Mouse (Mus musculus) forebrain, embryonic 13.5 days (tissue): ENCODE results near the gene Kcnk10. TPM values are rescaled to one million over a fixed set of nuclear protein-coding genes. Genes with fewer than 3 reads are reported as not detected.

Experiments
- ATAC-seq: fragments of 200-750 bp; cut with Nextera tagmentation; 2 replicates; pipeline ENCODE4 v1.8.0; 2017
- H3K27ac ChIP-seq: fragments of 300-500 bp; sonication (generic); 2 replicates; pipeline ENCODE4 v1.5.1; 2015; ENCODE audit warnings: inconsistent platforms, mild to moderate bottlenecking, moderate library complexity
- H3K27me3 ChIP-seq: fragments of 300-500 bp; sonication (generic); 2 replicates; pipeline ENCODE4 v1.6.1; 2015; ENCODE audit warnings: mild to moderate bottlenecking, inconsistent platforms
- H3K36me3 ChIP-seq: fragments of 300-500 bp; sonication (generic); 2 replicates; pipeline ENCODE4 v1.6.1; 2015; ENCODE audit warnings: mild to moderate bottlenecking, inconsistent platforms; ENCODE audit not compliant: poor library complexity, severe bottlenecking
- H3K4me1 ChIP-seq: fragments of 300-500 bp; sonication (generic); 2 replicates; pipeline ENCODE4 v1.6.1; 2015; ENCODE audit warnings: inconsistent platforms
- H3K4me2 ChIP-seq: fragments of 300-500 bp; sonication (generic); 2 replicates; pipeline ENCODE4 v1.6.1; 2015; ENCODE audit warnings: inconsistent platforms, mild to moderate bottlenecking, moderate library complexity
- H3K4me3 ChIP-seq: fragments of 300-500 bp; sonication (generic); 2 replicates; pipeline ENCODE4 v1.5.1; 2015; ENCODE audit warnings: mild to moderate bottlenecking, inconsistent platforms
- H3K9ac ChIP-seq: fragments of 300-500 bp; sonication (generic); 2 replicates; pipeline ENCODE4 v1.6.1; 2015; ENCODE audit warnings: mild to moderate bottlenecking, inconsistent platforms
- H3K9me3 ChIP-seq: fragments of 300-500 bp; sonication (generic); replicated peaks from 2 replicates; pipeline ENCODE4 v1.6.1; 2016; ENCODE audit warnings: inconsistent platforms
- WGBS: fragments of 180-500 bp; shearing (Covaris S2); methylation state at CpG from one replicate; pipeline ENCODE4 v1.1.7; 2015; 5-methylcytosine and 5-hydroxymethylcytosine counted together
- polyA plus RNA-seq: library from polyadenylated mRNA; unstranded; fragments of >200 nt; fragmentation: Nextera tagmentation; extraction: Ambion mirVana; gene quantifications from 2 replicates; pipeline ENCODE4 v1.2.1, GENCODE M21; 2015

Gene Kcnk10
- polyA plus RNA-seq, 1 experiment from 2014 or later: 50.9 TPM

- 54% methylated on average over 2 of the region's 2 CpGs for WGBS
- H3K9me3 ChIP-seq: no peaks in the 10 kb centered on the region
- ATAC-seq: peak; percentile 76
- H3K9ac ChIP-seq: peak overlapping the region; percentile 18; the same call in 1 of the 2 replicates
- peak overlapping the region; percentile 79 for H3K27ac ChIP-seq
- H3K36me3 ChIP-seq: 0 out of 2 replicates have a peak, but pooled peaks cover 9% of the 10 kb centered on the region
- no peaks in the 10 kb centered on the region for H3K27me3 ChIP-seq
- no peak overlapping the region for H3K4me3 ChIP-seq
- H3K4me1 ChIP-seq: peaks cover 34% of the 10 kb centered on the region
- no peak overlapping the region for H3K4me2 ChIP-seq
Observed at GRCm38 (mm10) chr12:98481460-98481859, 96.7 kb downstream of the Kcnk10 start.

GRCm38 (mm10) chr12:98481048-98481447 lies 97.1 kb downstream of the Kcnk10 start:
- WGBS: 41% methylated on average over 5 of the region's 5 CpGs
- Histone ChIP-seq H3K4me3 (no peak overlapping the region), H3K9me3 (no peaks in the 10 kb centered on the region), H3K27me3 (no peaks in the 10 kb centered on the region), H3K4me2 (no peak overlapping the region), H3K27ac (peak overlapping the region; percentile 79), H3K9ac (peak overlapping the region; percentile 18; the same call in 1 of the 2 replicates), H3K4me1 (peaks cover 34% of the 10 kb centered on the region), H3K36me3 (0 out of 2 replicates have a peak, but pooled peaks cover 10% of the 10 kb centered on the region)
- peak; percentile 36; the same call in 1 of the 2 replicates for ATAC-seq

DNA sequence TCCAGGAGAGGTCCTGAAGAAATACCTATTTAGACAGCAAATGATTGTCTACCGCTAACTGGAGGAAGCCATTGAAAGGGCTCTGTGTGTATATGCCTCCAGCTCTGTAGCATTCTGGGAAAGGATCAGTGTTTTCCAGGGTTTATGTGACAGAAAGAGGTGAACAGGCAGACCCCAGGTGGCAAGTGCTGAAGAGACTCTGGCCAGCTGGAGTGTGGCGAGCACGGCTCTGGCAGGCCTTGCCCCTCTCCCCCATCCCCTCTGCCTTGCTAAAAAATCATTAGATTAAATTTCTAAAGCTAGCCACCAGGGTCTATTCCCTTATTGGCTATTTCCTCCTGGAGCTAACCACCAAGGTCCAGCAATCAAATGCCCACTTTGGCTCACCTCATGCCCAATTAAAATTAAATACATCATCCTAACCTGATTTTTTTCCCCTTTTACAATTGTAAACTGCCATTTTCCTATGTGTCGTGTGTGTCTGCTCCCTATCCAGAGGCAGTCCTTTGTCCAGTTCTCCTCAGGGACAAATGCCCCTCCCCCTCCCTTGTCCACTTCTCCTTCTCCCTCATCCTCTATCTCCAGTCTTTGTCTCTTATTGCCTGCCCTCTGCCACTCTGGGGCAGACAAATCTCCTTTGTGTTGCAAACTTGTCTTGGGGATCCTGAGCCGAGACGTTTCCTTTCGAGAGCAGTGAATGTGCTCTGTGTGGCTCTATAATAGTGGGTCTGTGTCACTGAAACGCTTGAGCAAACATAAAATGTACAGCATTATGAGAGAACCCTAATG lies 100.2 kb downstream of the Kcnk10 start:
- 14% methylated on average over 8 of the region's 8 CpGs for WGBS
- H3K9ac ChIP-seq: no peak overlapping the region
- H3K27ac ChIP-seq: peak overlapping the region; percentile 89
- no peaks in the 10 kb centered on the region for H3K27me3 ChIP-seq
- ATAC-seq: peak; percentile 64
- H3K4me1 ChIP-seq: peaks cover 34% of the 10 kb centered on the region
- H3K4me2 ChIP-seq: no peak overlapping the region
- peaks cover 25% of the 10 kb centered on the region; the same call in 1 of the 2 replicates for H3K36me3 ChIP-seq
- no peak overlapping the region for H3K4me3 ChIP-seq
- H3K9me3 ChIP-seq: no peaks in the 10 kb centered on the region

DNA sequence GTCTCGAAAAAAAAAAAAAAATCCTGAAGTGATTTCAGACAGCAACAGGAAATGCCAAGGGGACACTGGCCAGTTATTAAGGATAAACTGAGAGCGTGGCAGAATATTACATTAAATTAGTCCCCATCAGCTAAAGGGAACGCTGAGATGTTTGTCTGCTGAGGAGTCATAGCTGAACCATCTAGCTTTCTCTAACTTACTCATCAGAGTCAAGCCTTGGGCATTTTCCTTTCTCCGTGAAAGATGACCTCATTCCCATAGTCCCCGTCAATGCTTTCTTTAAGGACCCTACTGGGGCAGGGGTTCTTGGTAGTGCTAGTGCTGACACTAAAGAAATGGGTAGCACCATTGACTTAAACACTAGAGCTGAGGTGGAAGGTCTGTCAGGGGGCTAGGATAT lies 106.9 kb downstream of the Kcnk10 start:
- no peaks in the 10 kb centered on the region for H3K9me3 ChIP-seq
- H3K9ac ChIP-seq: no peak overlapping the region
- no peaks in the 10 kb centered on the region for H3K4me1 ChIP-seq
- H3K27me3 ChIP-seq: no peaks in the 10 kb centered on the region
- no peak overlapping the region for H3K27ac ChIP-seq
- no peak for ATAC-seq
- peaks cover 37% of the 10 kb centered on the region for H3K36me3 ChIP-seq
- no peak overlapping the region for H3K4me2 ChIP-seq
- WGBS: 86% methylated on average over 5 of the region's 5 CpGs
- no peak overlapping the region for H3K4me3 ChIP-seq

GRCm38 (mm10) chr12:98470097-98470496 lies 108.0 kb downstream of the Kcnk10 start:
- no peaks in the 10 kb centered on the region for H3K9me3 ChIP-seq
- no peak overlapping the region for H3K4me2 ChIP-seq
- no peaks in the 10 kb centered on the region for H3K27me3 ChIP-seq
- 91% methylated on average over 3 of the region's 3 CpGs for WGBS
- no peaks in the 10 kb centered on the region for H3K4me1 ChIP-seq
- H3K4me3 ChIP-seq: no peak overlapping the region
- ATAC-seq: no peak
- peaks cover 27% of the 10 kb centered on the region for H3K36me3 ChIP-seq
- no peak overlapping the region for H3K9ac ChIP-seq
- no peak overlapping the region for H3K27ac ChIP-seq

- WGBS: 97% methylated on average over 4 of the region's 4 CpGs
- ATAC-seq: no peak
- H3K27me3 ChIP-seq: no peaks in the 10 kb centered on the region
- H3K36me3 ChIP-seq: peaks cover 22% of the 10 kb centered on the region
- H3K4me1 ChIP-seq: no peaks in the 10 kb centered on the region
- no peak overlapping the region for H3K4me3 ChIP-seq
- no peaks in the 10 kb centered on the region for H3K9me3 ChIP-seq
- H3K4me2 ChIP-seq: no peak overlapping the region
- H3K9ac ChIP-seq: no peak overlapping the region
- H3K27ac ChIP-seq: no peak overlapping the region
Observed at GRCm38 (mm10) chr12:98467793-98468192, 110.3 kb downstream of the Kcnk10 start.

GRCm38 (mm10) chr12:98459889-98460288 lies 118.2 kb downstream of the Kcnk10 start:
- WGBS: 58% methylated on average over 3 of the region's 3 CpGs
- H3K27ac ChIP-seq: no peak overlapping the region

DNA sequence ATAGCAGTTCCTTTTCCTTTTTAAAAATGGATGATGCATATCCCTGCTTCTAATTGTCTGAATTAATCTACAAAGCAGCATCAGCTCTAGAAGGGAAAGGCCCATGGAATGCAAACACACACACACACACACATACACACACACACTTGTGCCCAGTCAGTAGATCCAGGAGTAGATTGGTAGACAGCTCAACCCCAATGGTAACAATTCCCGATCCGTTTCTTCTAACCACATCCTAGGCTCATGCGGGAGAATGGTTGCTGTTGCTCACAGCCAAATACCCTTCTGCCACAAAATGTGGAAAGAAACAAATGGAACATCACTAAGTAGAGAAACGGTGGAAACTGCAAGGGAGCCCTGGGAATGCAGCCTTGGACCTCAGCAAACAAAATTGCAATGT lies 119.2 kb downstream of the Kcnk10 start:
- H3K27ac ChIP-seq: 0 out of 2 replicates have a peak overlapping the region, but pooled peaks have one; percentile 16
- no peak for ATAC-seq
- no peaks in the 10 kb centered on the region for H3K9me3 ChIP-seq
- no peak overlapping the region for H3K9ac ChIP-seq
- no peak overlapping the region for H3K4me3 ChIP-seq
- no peaks in the 10 kb centered on the region for H3K4me1 ChIP-seq
- H3K4me2 ChIP-seq: no peak overlapping the region
- WGBS: 89% methylated on average over 4 of the region's 4 CpGs
- H3K27me3 ChIP-seq: no peaks in the 10 kb centered on the region
- peaks cover 18% of the 10 kb centered on the region for H3K36me3 ChIP-seq

More at GRCm38 (mm10) chr12:98459889-98460288, 118.2 kb downstream of the Kcnk10 start:
- Histone ChIP-seq H3K9me3 (no peaks in the 10 kb centered on the region), H3K27me3 (no peaks in the 10 kb centered on the region), H3K4me2 (no peak overlapping the region), H3K4me1 (no peaks in the 10 kb centered on the region), H3K36me3 (peaks cover 15% of the 10 kb centered on the region; the same call in 1 of the 2 replicates), H3K4me3 (no peak overlapping the region), H3K9ac (no peak overlapping the region)
- ATAC-seq: peak; percentile 36; the same call in 1 of the 2 replicates

DNA sequence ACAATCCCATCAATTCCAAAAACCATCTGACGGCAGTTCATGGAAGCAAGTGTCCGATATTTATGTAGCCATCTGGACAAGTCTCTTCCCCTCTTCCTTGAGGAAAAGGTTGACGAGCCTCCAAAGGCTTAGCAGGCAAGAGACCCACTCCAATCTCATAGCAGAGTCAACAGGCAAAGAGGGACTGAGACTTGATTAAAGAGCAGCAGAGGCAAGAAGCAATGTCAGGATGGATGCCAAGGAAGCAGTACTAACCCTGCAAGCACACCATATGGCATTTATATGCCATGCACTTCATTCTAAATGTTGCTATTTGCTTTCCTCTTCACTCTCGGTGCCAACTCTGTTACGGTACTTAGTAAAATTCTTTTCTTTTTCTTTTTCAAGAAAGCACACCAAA lies 119.6 kb downstream of the Kcnk10 start:
- Histone ChIP-seq H3K9ac (no peak overlapping the region), H3K9me3 (no peaks in the 10 kb centered on the region), H3K27ac (peak overlapping the region; percentile 32; the same call in 1 of the 2 replicates), H3K36me3 (peaks cover 22% of the 10 kb centered on the region), H3K4me2 (no peak overlapping the region), H3K27me3 (no peaks in the 10 kb centered on the region), H3K4me3 (no peak overlapping the region), H3K4me1 (no peaks in the 10 kb centered on the region)
- WGBS: 76% methylated on average over 5 of the region's 5 CpGs
- ATAC-seq: peak; percentile 43; the same call in 1 of the 2 replicates

- Histone ChIP-seq H3K9ac (no peak overlapping the region), H3K36me3 (peaks cover 24% of the 10 kb centered on the region), H3K4me2 (no peak overlapping the region), H3K27me3 (no peaks in the 10 kb centered on the region), H3K4me3 (no peak overlapping the region), H3K4me1 (0 out of 2 replicates have a peak, but pooled peaks cover 1% of the 10 kb centered on the region), H3K27ac (no peak overlapping the region), H3K9me3 (no peaks in the 10 kb centered on the region)
- no peak for ATAC-seq
- WGBS: 92% methylated on average over 17 of the region's 17 CpGs
Observed at GRCm38 (mm10) chr12:98453161-98453560, 124.9 kb downstream of the Kcnk10 start.

DNA sequence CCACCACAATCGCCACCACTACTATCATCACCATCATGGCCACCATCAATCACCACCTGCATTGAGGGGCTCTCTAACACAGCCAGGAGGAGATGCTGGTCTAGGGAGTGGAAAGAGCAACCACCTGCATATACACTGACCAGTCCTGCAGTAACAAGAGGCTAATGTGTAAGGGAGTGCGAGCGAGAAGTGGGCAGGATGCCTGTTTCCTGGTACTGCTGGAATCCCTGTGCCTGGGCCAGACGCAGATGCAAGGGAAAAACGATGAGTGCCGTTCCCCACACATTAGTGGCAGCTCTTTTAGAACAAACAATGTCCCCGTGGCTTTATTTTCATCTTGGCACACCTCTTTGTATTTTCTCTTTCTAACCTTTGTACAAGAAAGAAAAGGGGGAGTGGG lies 125.5 kb downstream of the Kcnk10 start:
- Histone ChIP-seq H3K9me3 (no peaks in the 10 kb centered on the region), H3K27me3 (no peaks in the 10 kb centered on the region), H3K4me2 (no peak overlapping the region), H3K36me3 (peaks cover 24% of the 10 kb centered on the region), H3K4me1 (0 out of 2 replicates have a peak, but pooled peaks cover 4% of the 10 kb centered on the region), H3K9ac (no peak overlapping the region), H3K27ac (no peak overlapping the region), H3K4me3 (no peak overlapping the region)
- no peak for ATAC-seq
- WGBS: 82% methylated on average over 7 of the region's 7 CpGs

DNA sequence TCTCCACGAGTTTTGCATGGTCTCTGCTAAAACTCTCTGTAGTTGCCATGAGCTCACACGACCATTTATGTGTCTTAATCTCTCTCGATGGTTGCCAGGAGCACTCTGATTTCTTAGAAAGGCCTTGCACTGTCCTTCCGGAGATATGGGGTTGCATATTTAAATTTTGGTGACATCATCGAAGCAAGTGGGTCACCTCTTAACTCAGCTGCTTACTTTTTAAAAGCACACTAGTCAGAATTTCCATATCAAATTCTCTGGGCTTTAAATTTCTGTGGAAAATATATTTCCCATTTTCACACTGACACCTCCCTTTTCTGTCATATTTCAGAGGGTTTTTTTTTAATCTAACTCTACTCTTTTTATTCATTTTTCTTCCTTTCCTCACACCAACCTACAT lies 132.5 kb downstream of the Kcnk10 start:
- Histone ChIP-seq H3K27me3 (no peaks in the 10 kb centered on the region), H3K4me3 (no peak overlapping the region), H3K27ac (no peak overlapping the region), H3K9ac (no peak overlapping the region), H3K4me2 (no peak overlapping the region), H3K4me1 (0 out of 2 replicates have a peak, but pooled peaks cover 4% of the 10 kb centered on the region), H3K9me3 (no peaks in the 10 kb centered on the region), H3K36me3 (peaks cover 5% of the 10 kb centered on the region; the same call in 1 of the 2 replicates)
- WGBS: 79% methylated on average over 5 of the region's 5 CpGs
- ATAC-seq: no peak
